Mouse (Mus musculus) E14TG2a.4 (cell line): ENCODE data around the gene Dhx37.

Source experiments
- CTCF ChIP-seq: conservative IDR thresholded peaks from 2 replicates; pipeline ENCODE4 v1.5.1; 2014; ENCODE audit warnings: low read length
- POU5F1 ChIP-seq: IDR thresholded peaks from 2 replicates; pipeline ENCODE4 v1.6.1; 2014; ENCODE audit warnings: low read length, borderline replicate concordance

DNA sequence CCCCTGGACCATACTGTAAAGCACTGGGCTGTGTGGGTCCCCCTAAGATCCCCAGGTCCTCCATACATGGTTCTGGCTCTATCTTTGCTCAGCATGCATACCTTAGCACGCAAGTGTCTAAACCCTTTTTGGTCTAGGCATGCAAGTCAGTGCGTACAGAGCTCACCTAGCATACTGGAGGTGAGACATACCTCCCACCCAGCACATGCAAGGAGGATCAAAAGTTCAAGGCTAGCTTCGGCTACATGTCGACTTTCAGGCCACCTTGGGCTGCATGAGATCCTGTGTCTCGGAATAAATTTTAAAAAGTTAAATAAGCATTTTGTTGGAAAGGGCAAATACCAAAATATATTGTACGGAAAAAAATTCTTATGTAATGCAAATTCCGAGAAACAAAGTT is 31.3 kb upstream of the Dhx37 start:
- TF ChIP-seq CTCF (no peak), POU5F1 (no peak)
